Mouse (Mus musculus) stomach, postnatal 0 days (tissue): ENCODE measurements around the gene Hpn. TPM values are rescaled to one million over a fixed set of nuclear protein-coding genes. Genes with fewer than 3 reads are reported as not detected.

Experiments used
- ATAC-seq: fragments of 200-750 bp; cut with Nextera tagmentation; 2 replicates; pipeline ENCODE4 v1.8.0; 2017; ENCODE audit not compliant: low FRiP score, low TSS enrichment
- DNase-seq: peaks from one replicate; pipeline ENCODE4 v3.0.0-alpha.2; 2016; ENCODE audit warnings: low spot score
- H3K27ac ChIP-seq: fragments of 300-500 bp; sonication (generic); replicated peaks from 2 replicates; pipeline ENCODE4 v1.5.1; 2014; ENCODE audit warnings: mild to moderate bottlenecking, control low read depth
- H3K27me3 ChIP-seq: fragments of 300-500 bp; sonication (generic); 2 replicates; pipeline ENCODE4 v1.6.1; 2014; ENCODE audit warnings: low read length; ENCODE audit not compliant: control insufficient read depth, insufficient read depth
- H3K36me3 ChIP-seq: fragments of 300-500 bp; sonication (generic); 2 replicates; pipeline ENCODE4 v1.6.1; 2014; ENCODE audit warnings: low read length, mixed read lengths; ENCODE audit not compliant: control insufficient read depth, insufficient read depth
- H3K4me1 ChIP-seq: fragments of 300-500 bp; sonication (generic); replicated peaks from 2 replicates; pipeline ENCODE4 v1.6.1; 2014; ENCODE audit warnings: antibody characterized with exemption; ENCODE audit not compliant: control insufficient read depth, insufficient read depth
- H3K4me2 ChIP-seq: fragments of 300-500 bp; sonication (generic); replicated peaks from 2 replicates; pipeline ENCODE4 v1.6.1; 2014; ENCODE audit warnings: low read depth, mild to moderate bottlenecking, control low read depth, moderate library complexity
- H3K4me3 ChIP-seq: fragments of 300-500 bp; sonication (generic); 2 replicates; pipeline ENCODE4 v1.5.1; 2014; ENCODE audit warnings: low read depth, low read length, control low read depth
- H3K9ac ChIP-seq: fragments of 300-500 bp; sonication (generic); 2 replicates; pipeline ENCODE4 v1.6.1; 2014; ENCODE audit warnings: mild to moderate bottlenecking, low read length, control low read depth, mixed read lengths
- H3K9me3 ChIP-seq: fragments of 300-500 bp; sonication (generic); 2 replicates; pipeline ENCODE4 v1.6.1; 2016; ENCODE audit warnings: low read length; ENCODE audit not compliant: control insufficient read depth
- CTCF ChIP-seq: IDR thresholded peaks from 2 replicates; pipeline ENCODE4 v1.5.1; 2016; ENCODE audit warnings: antibody characterized with exemption, low read depth, mild to moderate bottlenecking, moderate library complexity
- EP300 ChIP-seq: optimal IDR thresholded peaks from 2 replicates; pipeline ENCODE3; 2016; ENCODE audit warnings: antibody characterized with exemption
- WGBS: fragments of 180-500 bp; shearing (Covaris S2); extraction: QIAGEN DNeasy Blood & Tissue Kit; methylation state at CpG from one replicate; pipeline ENCODE4 v1.1.7; 2014; 5-methylcytosine and 5-hydroxymethylcytosine counted together
- polyA plus RNA-seq: library from polyadenylated mRNA; unstranded; fragments of >200 nt; fragmentation: Nextera tagmentation; extraction: Ambion mirVana; gene quantifications from 2 replicates; pipeline ENCODE4 v1.2.1, GENCODE M21; 2015

Gene Hpn
- polyA plus RNA-seq, 1 experiment from 2014 or later, result 17.9 TPM

- H3K9ac ChIP-seq, result no peak overlapping the region
- 43% methylated on average over 4 of the region's 4 CpGs for WGBS
- H3K27me3 ChIP-seq, result no peaks in the 10 kb centered on the region
- H3K9me3 ChIP-seq, result no peaks in the 10 kb centered on the region
- H3K4me1 ChIP-seq, result peaks cover 3% of the 10 kb centered on the region
- no peak overlapping the region for H3K4me3 ChIP-seq
- no peak for DNase-seq
- TF ChIP-seq EP300 (no peak), CTCF (no peak)
- no peak overlapping the region for H3K27ac ChIP-seq
- no peaks in the 10 kb centered on the region for H3K36me3 ChIP-seq
- no peak for ATAC-seq
- H3K4me2 ChIP-seq, result no peak overlapping the region
Measured at GRCm38 (mm10) chr7:31112036-31112435, 3.1 kb downstream of the Hpn start.

- ATAC-seq, result no peak
Measured at GRCm38 (mm10) chr7:31110861-31111385, 4.2 kb downstream of the Hpn start.

GRCm38 (mm10) chr7:31109796-31110195 is 5.3 kb downstream of the Hpn start:
- H3K9ac ChIP-seq, result no peak overlapping the region
- H3K4me2 ChIP-seq, result no peak overlapping the region
- H3K9me3 ChIP-seq, result no peaks in the 10 kb centered on the region
- ATAC-seq (no peak), DNase-seq (no peak)
- H3K4me1 ChIP-seq, result no peaks in the 10 kb centered on the region
- H3K36me3 ChIP-seq, result no peaks in the 10 kb centered on the region
- 87% methylated on average over 5 of the region's 5 CpGs for WGBS
- no peak overlapping the region for H3K4me3 ChIP-seq
- TF ChIP-seq CTCF (no peak), EP300 (no peak)
- H3K27me3 ChIP-seq, result no peaks in the 10 kb centered on the region
- H3K27ac ChIP-seq, result no peak overlapping the region

More at GRCm38 (mm10) chr7:31110861-31111385, 4.2 kb downstream of the Hpn start:
- WGBS, result 74% methylated on average over 15 of the region's 15 CpGs
- TF ChIP-seq CTCF (no peak), EP300 (no peak)
- H3K27ac ChIP-seq, result no peak overlapping the region
- DNase-seq, result no peak
- H3K36me3 ChIP-seq, result no peaks in the 10 kb centered on the region
- no peak overlapping the region for H3K4me3 ChIP-seq
- H3K9me3 ChIP-seq, result no peaks in the 10 kb centered on the region
- no peak overlapping the region for H3K4me2 ChIP-seq
- no peaks in the 10 kb centered on the region for H3K27me3 ChIP-seq
- no peak overlapping the region for H3K9ac ChIP-seq
- peaks cover 3% of the 10 kb centered on the region for H3K4me1 ChIP-seq

GRCm38 (mm10) chr7:31109091-31109490 is 6.0 kb downstream of the Hpn start:
- ATAC-seq (no peak), DNase-seq (no peak)
- Histone ChIP-seq H3K4me2 (no peak overlapping the region), H3K9me3 (no peaks in the 10 kb centered on the region), H3K4me3 (no peak overlapping the region), H3K27ac (no peak overlapping the region), H3K9ac (no peak overlapping the region), H3K4me1 (no peaks in the 10 kb centered on the region), H3K36me3 (no peaks in the 10 kb centered on the region), H3K27me3 (no peaks in the 10 kb centered on the region)
- TF ChIP-seq EP300 (no peak), CTCF (no peak)
- 36% methylated on average over 7 of the region's 7 CpGs for WGBS

- Histone ChIP-seq H3K9me3 (no peaks in the 10 kb centered on the region), H3K4me1 (no peaks in the 10 kb centered on the region), H3K27ac (no peak overlapping the region), H3K27me3 (no peaks in the 10 kb centered on the region), H3K9ac (no peak overlapping the region), H3K4me2 (no peak overlapping the region), H3K4me3 (no peak overlapping the region), H3K36me3 (no peaks in the 10 kb centered on the region)
- ATAC-seq (no peak), DNase-seq (no peak)
- TF ChIP-seq EP300, result no peak
- TF ChIP-seq CTCF, result no peak
- 86% methylated on average over 11 of the region's 11 CpGs for WGBS
Measured at GRCm38 (mm10) chr7:31107781-31108180, 7.3 kb downstream of the Hpn start.

- ATAC-seq (no peak), DNase-seq (no peak)
- no peaks in the 10 kb centered on the region for H3K4me1 ChIP-seq
- no peaks in the 10 kb centered on the region for H3K9me3 ChIP-seq
- H3K4me2 ChIP-seq, result no peak overlapping the region
- TF ChIP-seq CTCF (no peak), EP300 (no peak)
- no peak overlapping the region for H3K9ac ChIP-seq
- no peaks in the 10 kb centered on the region for H3K36me3 ChIP-seq
- H3K27ac ChIP-seq, result no peak overlapping the region
- 62% methylated on average over 3 of the region's 3 CpGs for WGBS
- H3K27me3 ChIP-seq, result no peaks in the 10 kb centered on the region
- no peak overlapping the region for H3K4me3 ChIP-seq
Measured at GRCm38 (mm10) chr7:31106166-31106565, 8.9 kb downstream of the Hpn start.
